Mouse (Mus musculus): ENCODE measurements around the gene Grm4. TPM values are rescaled to one million over a fixed set of nuclear protein-coding genes. Genes with fewer than 3 reads are reported as not detected.

Gene Grm4
- total RNA-seq, 2 experiments from 2014 or later, result 1.5 to 6.2 TPM

DNA sequence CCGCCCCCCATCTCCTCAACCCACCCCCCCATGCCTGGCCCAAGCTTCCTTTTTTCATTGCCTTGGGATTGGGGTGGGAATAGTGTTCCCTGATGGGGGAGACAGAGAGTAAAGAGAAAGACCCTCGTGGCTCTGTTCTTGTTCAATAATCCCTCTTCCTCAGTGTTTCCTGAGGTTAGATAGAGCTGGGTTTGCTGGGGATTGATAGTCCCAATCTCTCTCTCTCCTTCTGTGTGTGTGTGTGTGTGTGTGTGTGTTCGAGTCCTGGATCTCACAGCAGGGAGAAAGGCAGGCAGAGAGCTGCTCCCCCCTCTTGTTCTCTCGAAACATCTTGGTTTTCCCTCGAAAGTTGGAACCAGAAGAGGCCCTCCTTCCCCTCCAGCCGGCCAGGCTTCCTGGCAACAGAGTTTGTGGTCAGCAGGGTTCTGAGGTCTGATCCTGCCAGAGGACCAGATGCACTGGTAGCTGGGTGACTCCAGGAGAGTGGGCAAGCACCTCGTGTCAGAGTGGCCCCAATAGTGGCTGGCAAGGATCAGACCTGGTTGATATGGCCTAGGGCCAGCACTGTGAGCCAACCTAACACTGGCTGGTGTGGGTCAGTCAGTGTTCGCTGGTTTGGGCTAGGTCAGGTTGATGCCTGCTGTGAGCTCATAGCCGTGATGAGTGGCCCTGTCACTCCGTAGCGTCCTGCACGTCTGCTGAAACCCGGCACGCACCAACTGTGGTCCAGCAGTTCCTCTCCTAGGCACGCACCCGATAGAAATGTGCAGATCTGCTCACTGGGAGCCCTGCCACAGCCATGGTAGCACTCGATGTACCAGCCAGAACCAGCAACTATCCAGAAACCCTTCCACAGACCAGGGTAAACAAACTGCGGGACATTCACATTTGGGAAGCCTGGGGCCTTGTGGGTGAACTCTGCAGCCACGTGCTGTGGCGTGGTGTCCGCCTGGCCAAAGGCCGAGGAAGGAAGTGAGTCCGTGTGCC is 31.3 kb upstream of the Grm4 start:
- no peak for DNase-seq (ENCODE audit: low spot score in 2 of 2)

DNA sequence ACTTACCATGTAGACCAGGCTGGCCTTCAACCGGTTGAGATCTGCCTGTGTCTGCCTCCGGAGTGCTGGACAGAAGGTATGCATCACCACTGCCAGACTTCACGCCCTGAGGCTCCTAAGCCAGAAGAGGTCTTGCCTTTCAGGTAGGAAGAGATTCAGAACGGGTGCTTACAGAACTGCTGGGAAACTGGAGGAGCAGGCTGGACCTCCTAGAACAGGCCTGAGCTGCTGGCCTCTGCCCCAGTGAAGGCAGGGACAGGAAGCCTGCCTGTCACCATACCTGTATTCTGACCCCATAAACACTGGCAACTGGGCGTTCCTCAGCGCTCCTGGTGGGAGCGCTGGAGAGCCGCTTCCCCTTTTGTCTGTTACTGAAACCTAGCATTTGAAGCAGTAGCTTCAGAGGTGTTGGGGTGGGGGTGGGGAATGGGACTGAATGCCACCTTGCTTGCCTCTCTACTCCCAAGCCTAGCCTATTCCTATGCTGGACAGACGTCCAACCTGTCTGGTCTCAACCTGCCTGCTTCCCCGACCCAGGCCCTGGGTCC is 30.3 kb upstream of the Grm4 start:
- DNase-seq (ENCODE audit: low spot score in 2 of 2), result no peak

DNA sequence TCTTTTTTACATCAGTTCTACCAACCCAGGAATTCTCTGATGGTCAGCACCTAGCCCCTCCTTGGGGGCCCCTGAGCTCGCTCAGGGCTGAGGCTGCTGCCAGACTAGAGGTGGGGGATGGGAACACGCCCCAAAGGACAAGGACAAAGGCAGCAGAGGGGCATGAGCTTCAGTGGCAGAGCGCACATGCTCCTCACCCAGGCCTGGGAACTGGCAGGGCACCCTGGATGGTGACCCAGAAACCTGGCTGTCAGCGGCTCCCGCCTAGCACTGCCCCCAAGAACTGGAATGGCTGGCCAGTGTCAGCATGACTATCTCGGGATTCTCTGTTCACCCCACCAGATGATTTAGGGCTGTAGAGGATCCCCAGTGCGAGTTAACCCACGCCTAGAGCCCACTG is 28.0 kb upstream of the Grm4 start:
- DNase-seq (ENCODE audit: low spot score in 2 of 2), result no peak

DNA sequence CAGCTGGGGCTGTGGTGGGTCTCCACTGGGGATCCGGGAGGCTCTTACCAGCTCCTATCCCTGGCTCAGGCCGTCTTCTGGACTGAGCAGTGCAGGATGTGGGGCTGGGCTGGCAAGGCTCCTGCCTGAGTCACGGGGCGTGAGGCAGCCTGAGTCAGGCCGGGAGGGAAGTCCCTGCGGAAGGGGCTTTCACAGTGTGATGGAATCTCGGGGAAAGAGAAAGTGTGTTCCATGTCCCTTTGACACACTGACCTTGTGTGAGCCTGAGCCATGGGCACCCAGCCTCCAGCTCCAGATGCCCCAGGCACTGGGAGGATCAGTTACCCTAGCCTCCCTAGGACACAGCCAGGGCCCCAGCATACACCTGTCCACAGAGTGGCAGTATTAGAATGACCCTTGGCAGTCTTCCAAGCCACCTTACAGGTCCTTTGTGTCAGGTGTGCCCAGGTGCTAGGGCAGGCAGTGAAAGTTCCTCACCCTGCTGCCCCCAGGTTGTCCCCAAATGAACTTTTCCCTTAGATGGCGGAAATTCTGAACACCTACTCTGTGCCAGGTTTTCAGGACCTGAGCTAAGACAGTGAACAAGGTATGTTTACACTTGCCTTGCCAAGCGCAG is 26.2 kb upstream of the Grm4 start:
- no peak for DNase-seq (ENCODE audit: low spot score in 2 of 2)

DNA sequence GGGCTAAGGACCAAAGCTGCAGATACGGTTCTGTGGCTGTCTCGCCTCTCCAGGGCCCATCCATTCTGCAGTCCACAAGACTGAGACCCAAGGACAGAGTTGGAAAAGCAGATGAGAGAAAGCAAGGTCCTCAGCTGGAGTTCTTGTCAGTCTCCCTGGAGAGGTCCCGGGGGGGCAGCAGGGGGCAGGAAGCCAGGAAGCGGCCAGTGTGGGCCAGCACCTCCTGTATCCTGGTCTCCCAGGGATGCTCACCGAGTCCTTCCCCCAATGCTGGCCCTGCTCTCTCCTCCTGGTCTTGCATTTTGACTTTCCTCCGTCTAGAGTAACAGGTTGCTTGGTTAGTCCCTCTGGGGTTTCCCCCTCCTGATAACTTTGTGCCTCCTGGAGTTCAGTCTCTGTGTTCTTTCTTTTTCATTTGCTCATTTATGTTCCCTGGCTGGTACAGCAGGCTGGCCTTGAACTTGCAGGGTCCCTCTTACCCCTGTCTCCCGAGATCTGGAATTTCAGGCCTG is 25.4 kb upstream of the Grm4 start:
- no peak for DNase-seq (ENCODE audit: low spot score in 2 of 2)

DNA sequence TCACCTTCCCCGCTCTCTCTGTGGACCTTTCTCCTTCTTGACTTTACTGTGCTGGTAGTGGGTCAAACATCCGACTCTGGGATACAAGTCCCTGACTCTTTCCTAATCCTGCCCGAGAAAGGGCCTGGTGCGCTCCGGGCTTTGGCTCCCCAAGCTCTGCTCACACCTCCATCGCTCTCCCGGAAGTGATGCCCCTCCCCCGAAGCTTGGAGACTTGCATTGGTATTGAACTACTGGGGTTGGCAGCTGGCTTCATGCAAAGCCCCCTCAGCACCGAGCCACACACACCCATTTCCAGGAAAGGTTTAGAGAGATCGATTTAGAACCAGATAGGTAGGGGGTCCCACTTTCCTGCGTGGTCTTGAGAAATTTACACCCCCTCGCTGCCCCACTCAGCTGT is 24.8 kb upstream of the Grm4 start:
- DNase-seq (ENCODE audit: low spot score in 2 of 2), result no peak

DNA sequence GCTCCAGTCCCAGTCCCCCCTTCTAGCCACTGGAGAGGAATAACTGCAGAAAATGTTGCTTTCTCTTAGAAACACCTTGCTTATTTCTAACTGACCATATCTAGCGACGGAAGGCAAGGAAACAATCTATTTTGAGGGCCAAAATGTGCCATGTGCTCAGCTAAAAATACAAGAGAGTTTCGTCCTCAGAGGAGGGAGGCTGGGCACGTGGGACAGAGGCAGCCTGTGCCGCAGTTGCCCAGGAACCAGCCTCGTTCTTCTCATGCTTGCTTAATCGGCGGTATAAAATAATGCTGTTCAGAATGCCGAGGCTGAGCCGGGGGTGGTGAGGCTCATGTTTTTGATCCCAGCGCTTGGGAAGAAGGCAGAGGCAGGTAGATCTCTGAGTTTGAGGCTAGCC is 23.3 kb upstream of the Grm4 start:
- DNase-seq (ENCODE audit: low spot score in 2 of 2), result no peak

DNA sequence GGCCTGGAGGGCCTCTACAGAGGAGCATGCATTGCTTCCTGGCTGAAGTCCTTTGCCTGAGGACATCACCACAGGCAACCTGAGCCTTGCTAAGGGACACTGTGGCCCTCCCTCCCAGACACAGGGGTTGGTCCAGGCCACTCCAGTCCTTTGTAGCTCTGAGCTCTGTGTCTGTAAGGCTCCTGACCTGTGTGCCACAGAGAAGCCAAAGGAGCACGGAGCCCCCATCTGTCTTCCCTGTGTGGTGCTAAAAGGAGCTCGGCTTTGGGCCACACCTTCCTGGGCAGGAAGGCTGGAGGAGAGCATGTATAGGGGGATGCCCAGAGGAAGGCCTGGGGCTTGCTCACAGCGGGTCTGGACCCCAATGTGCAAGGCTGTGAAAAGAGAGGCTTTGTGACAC is 20.8 kb upstream of the Grm4 start:
- DNase-seq (ENCODE audit: low spot score in 2 of 2), result no peak

DNA sequence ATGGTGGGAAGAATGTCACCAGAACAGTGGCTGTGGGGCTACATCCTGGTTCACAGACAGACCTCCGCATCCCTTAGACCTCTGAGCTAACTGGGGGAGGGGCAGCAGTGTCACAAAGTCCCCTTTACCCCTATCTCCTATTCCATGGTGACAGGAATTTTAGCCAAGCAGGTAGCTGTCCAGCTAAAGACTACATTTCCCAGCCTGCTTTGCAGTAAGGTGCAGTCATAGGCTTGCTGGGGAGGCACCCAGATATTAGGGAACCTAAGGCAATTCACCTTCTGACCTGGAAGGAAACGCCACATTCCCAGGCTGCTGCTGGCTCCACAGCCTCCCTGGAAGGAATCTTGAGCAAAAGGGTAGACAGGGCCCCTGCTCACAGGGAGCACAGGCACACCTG is 20.1 kb upstream of the Grm4 start:
- no peak for DNase-seq (ENCODE audit: low spot score in 2 of 2)

- DNase-seq (ENCODE audit: low spot score in 2 of 2), result peak; percentile 79 to 83
Observed at GRCm38 (mm10) chr17:27534718-27535117, 13.5 kb upstream of the Grm4 start.

- DNase-seq (ENCODE audit: low spot score in 2 of 2), result no peak
Observed at GRCm38 (mm10) chr17:27533354-27533753, 12.2 kb upstream of the Grm4 start.

DNA sequence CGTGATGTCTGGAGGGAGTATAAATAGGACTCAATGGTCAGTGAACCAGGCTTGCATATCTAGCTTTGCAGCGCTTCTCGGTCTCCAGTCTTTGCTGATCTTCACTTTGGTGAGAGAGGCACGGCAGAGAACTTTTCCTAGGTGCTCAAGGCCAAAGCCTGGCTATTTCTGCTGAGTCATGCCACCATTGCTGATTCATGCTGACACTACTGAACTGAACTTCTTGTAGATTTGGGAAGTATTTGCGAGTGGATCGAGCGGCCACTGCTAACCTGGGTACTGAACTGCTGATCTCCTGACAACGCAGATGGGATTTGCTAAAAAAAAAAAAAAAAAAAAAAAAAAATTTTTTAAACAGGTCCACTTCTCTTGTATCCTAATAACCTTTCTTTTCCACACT is 10.9 kb upstream of the Grm4 start:
- no peak for DNase-seq (ENCODE audit: low spot score in 2 of 2)

DNA sequence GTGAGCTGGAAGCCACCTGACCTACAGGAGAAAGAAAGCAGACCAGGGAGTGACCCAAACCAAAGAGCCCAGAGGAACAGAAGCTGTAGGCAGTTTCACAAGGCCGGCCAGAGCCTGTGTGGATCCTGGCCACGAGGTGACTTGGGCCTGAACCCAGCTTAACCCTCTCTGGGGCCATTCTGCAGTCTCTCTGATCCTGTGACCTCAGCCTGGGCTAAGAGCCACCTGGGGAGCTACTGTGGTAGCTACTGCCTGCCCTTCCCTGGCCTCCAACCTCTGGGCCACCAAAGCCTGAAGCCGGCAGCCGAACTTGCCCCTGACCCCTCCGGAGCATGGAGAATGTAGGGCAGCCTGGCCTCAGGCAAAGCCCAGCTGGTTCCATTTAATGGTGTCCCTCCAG is 7.6 kb upstream of the Grm4 start:
- no peak for DNase-seq (ENCODE audit: low spot score in 2 of 2)

DNA sequence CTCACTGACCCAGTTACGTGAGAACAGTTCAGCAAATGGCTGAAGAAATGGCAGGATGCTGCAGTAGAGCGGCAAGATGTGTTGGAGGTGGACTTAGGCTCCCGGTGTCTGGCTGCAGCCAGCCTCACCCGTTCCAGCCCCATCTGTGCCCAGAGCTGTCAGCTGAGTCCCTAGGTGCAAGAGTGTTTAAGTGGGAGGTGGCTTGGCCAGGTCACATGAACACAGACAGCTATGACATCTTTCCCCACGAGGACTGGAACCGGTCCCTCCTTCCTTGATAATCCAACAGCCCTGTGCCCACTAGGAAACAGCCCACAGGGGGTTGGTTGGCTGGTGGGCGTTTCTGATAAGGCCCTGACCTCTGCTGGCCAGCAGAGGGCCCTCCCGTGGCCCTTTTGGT is 6.8 kb upstream of the Grm4 start:
- no peak for DNase-seq (ENCODE audit: low spot score in 2 of 2)

GRCm38 (mm10) chr17:27527188-27527587 is 6.0 kb upstream of the Grm4 start:
- no peak for DNase-seq (ENCODE audit: low spot score in 2 of 2)

GRCm38 (mm10) chr17:27523121-27523520 is 1.9 kb upstream of the Grm4 start:
- DNase-seq (ENCODE audit: low spot score in 2 of 2), result no peak

GRCm38 (mm10) chr17:27520557-27520956 is 646 bp downstream of the Grm4 start:
- peak in 1 of 2 experiments; percentile 40 for DNase-seq (ENCODE audit: low spot score in 2 of 2)

DNA sequence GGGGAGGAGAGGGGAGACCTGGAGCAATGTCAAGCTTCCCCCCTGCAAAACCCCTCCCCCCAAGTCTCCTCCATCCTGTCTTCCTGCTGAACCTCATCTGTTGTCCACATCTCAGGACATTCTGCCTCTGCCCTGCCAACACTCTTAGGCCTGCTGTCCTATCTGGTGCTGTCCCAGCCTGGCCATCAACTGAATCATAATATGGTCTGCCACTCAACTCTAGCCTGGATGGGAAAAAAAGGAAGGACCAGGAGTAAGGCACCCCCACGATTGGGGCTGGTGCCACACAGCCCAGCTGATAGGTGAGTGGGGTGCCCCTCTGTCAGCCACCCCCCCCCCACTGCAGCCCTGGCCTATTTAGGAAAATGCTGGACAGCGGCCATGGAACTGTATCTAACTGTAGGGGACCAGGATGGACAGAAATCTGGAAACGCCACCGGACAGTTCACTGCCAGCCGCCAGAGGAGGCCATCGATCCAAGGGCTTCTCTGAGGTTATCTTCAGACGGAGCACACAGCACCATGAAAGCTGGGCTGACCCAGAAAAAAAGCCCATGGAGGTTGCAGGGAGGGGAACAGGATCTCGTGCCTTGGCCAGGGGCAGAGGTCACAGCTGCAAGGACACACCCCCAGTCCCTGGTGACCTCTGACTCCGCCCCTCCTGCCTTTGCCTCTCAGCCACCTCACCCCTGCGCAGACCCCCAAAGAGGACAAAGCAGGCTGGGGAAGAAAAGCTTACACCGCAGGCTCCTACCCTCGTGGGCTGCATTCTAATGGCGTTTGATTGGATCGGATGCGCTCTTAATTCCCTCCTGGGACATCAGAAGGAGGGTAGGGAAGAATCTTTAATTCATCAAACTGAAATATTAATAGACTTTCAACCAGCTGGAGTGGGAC is 2.3 kb downstream of the Grm4 start:
- no peak for DNase-seq (ENCODE audit: low spot score in 2 of 2)

DNA sequence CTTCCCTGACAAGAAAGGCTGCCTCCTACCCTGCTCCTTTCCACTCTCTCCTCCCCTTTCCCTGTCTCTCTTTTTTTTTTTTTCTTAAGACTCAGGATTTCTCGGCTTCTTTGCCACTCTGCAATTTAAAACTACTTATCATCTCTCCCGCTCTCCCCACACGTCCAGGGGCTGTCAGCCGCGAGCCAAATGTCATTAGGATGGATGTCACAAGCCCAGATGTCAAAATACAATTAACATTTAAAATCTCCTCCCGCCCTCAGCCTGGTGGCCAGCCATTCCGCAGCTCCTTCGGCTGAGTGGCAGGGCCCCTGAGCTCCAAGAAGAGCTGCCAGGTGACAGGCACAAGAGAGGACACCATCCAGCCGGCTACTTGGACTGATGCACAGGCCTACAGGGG is 2.9 kb downstream of the Grm4 start:
- no peak for DNase-seq (ENCODE audit: low spot score in 2 of 2)

- DNase-seq (ENCODE audit: low spot score in 2 of 2), result no peak
Observed at GRCm38 (mm10) chr17:27513916-27514762, 7.1 kb downstream of the Grm4 start.

All from adrenal gland, postnatal 4 days (tissue).